Mouse (Mus musculus): ENCODE results near the gene Purb.
A peak's percentile ranks its signal among the peaks of the same experiment; 100 is the strongest.
"Not testable (repeated sequence)": the region's sequence is repeated elsewhere in the genome, so short reads cannot be mapped to it uniquely, and the experiment has no call there.

The Purb gene

GRCm38 (mm10) chr11:6444077-6444853 lies 31.5 kb downstream of the Purb start, which contains the start of gene H2afv:
H2afv (minus strand) TSS chr11:6444443.
- peak; percentile 99 for DNase-seq (ENCODE audit: low read depth)

GRCm38 (mm10) chr11:6443727-6444076 lies 32.0 kb downstream of the Purb start:
- DNase-seq (ENCODE audit: low read depth): no peak

DNA sequence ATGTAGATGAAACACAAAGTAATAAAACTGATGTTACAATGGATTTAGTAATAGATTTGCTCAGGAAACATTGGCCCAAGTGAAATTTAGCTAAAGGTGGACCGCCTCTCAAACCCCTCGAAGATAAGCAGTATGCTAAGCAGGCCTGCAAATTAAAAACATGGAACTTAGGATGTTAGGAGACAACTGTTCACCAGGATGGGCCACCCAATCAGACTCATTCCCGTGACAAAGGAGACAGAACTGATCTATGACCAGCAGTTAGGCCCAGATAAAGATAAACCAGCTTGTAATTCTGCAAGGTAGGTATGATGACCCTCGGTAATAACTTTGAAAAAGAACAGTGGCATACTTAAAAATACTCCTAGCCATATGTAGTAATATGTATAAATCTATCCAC lies 32.6 kb downstream of the Purb start:
- no peak for DNase-seq (ENCODE audit: low read depth)

DNA sequence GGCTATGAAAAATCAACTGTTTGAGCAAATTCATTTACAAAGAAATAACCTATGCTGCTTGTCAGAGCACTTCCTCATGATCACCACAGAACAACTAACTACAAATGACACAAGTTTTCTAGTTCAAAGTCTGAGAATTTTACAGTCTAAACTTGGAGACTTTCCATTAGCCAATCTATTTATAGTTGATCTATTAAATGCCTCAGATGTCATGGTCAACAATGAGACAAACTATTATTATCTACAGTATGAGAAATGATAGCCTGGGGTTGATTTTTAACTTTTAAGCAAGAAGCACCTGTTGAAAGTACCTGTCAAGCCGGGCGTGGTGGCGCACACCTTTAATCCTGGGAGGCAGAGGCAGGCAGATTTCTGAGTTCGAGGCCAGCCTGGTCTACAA lies 33.2 kb downstream of the Purb start:
- DNase-seq (ENCODE audit: low read depth): no peak

GRCm38 (mm10) chr11:6440171-6440570 lies 35.5 kb downstream of the Purb start:
- DNase-seq (ENCODE audit: low read depth): no peak

GRCm38 (mm10) chr11:6437667-6438066 lies 38.0 kb downstream of the Purb start:
- DNase-seq (ENCODE audit: low read depth): no peak

- peak; percentile 65 for DNase-seq (ENCODE audit: low read depth)
These were observed 39.3 kb downstream of the Purb start for GRCm38 (mm10) chr11:6436442-6436841.

GRCm38 (mm10) chr11:6430186-6430585 lies 45.5 kb downstream of the Purb start:
- DNase-seq (ENCODE audit: low read depth): no peak

DNA sequence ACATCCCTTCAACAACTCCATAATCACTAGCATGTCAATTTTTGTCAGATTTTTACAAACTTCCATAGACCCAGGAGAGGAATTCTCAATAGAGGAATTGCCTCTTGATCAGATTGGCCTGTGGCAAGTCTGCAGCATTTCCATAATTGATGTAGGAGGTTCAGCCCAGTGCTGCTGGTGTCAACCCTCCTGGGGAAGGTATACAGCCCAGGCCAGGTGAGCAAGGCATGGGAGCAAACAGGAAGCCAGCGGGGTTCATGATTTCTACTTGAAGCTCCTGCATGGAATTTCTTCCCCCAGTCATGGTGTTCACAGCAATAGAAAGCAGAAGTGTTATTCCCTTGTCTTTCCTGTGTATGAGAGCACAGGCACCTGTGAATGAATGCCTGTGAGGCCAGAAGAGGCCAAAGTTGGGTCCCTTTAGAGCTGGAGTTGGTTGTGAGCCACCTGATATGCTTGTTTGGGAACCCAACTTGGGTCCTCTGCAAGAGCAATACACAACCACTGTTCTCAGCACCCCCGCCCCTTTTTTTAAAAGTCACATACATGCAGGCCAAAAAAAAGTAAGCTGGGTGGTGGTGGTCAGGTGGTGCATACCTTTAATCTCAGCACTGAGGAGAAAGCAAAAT lies 54.9 kb downstream of the Purb start:
- no peak for DNase-seq (ENCODE audit: low read depth)

GRCm38 (mm10) chr11:6420283-6420703 lies 55.4 kb downstream of the Purb start:
- DNase-seq (ENCODE audit: low read depth): no peak

DNA sequence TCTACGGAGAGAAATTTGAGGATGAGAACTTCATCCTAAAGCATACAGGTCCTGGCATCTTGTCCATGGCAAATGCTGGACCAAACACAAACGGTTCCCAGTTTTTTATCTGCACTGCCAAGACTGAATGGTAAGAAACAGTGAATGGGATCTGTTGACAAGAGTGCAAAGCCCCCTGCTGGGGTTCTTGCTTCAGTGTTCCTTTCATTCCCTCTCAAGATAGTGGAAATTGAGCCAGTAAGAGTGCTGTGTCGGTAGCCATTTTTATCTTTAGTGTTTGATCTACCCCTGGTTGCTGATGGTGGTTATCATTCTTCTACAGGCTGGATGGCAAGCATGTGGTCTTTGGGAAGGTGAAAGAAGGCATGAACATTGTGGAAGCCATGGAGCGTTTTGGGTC lies 56.6 kb downstream of the Purb start:
- DNase-seq (ENCODE audit: low read depth): not testable (repeated sequence)

DNA sequence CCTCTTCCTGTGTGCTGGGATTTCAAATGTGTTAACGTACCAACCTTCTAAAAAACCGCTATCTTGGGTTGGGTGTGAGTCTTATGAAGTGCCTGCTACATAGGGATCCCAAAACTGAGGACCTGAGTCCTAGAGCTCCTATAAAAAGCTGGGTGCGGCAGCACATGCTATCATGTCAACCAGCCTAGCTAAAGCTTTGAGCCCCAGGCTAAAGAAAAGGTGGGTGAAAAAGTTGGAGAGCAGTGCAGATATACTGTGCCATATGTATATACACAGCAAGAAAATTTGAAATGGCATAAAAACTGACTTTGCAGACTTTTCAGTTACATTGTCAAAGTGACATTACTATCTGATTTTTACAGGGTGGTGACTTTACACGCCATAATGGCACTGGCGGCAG lies 57.0 kb downstream of the Purb start:
- no peak for DNase-seq (ENCODE audit: low read depth)

Data from induced T-regulatory cell, adult 2 months (primary cell).